ENCODE assay signal across 8 mouse cellular contexts in genomic region chr12:79715506-79716345, GRCm38 (mm10).
DNase-seq lines count a peak whose midpoint lies in the region; ATAC-seq lines count a peak whose summit lies in the region.

No protein-coding gene starts in this region.

- H3K4me3 ChIP-seq in kidney, embryonic 14.5 days (ENCODE audit: low read length), result no peak overlapping the region
- H3K4me3 ChIP-seq in embryonic facial prominence, embryonic 14.5 days (ENCODE audit: low read depth, low read length), result no peak overlapping the region
- H3K4me3 ChIP-seq in limb, embryonic 12.5 days (replicated peaks), result peak overlapping the region; percentile 4; the same call in 1 of the 2 replicates
- no peak overlapping the region for H3K4me3 ChIP-seq in neural tube, embryonic 12.5 days
- no peak overlapping the region for H3K4me3 ChIP-seq in liver, embryonic 12.5 days

- ATAC-seq in kidney, embryonic 14.5 days (ENCODE audit: low FRiP score, low TSS enrichment), result peak; percentile 64; the same call in 1 of the 2 replicates
- ATAC-seq in embryonic facial prominence, embryonic 14.5 days (ENCODE audit: low read depth), result peak; percentile 69; the same call in 1 of the 2 replicates
- no peak for ATAC-seq in limb, embryonic 12.5 days (ENCODE audit: insufficient number of reproducible peaks, insufficient read depth, low FRiP score, low TSS enrichment, low read depth)
- ATAC-seq in neural tube, embryonic 12.5 days (ENCODE audit: low FRiP score, low read depth), result peak; percentile 35; the same call in 1 of the 2 replicates
- ATAC-seq in liver, embryonic 12.5 days, result no peak

- peak overlapping the region; percentile 17; the same call in 1 of the 2 replicates for H3K4me2 ChIP-seq in kidney, embryonic 14.5 days (replicated peaks; ENCODE audit: low read depth, low read length)
- no peak overlapping the region for H3K4me2 ChIP-seq in embryonic facial prominence, embryonic 14.5 days (ENCODE audit: low read depth, low read length)
- peak overlapping the region; percentile 39 for H3K4me2 ChIP-seq in limb, embryonic 12.5 days
- peak overlapping the region; percentile 21 for H3K4me2 ChIP-seq in neural tube, embryonic 12.5 days (replicated peaks)
- H3K4me2 ChIP-seq in liver, embryonic 12.5 days, result no peak overlapping the region

- WGBS in kidney, embryonic 14.5 days, result 28% methylated on average over 12 of the region's 12 CpGs
- 33% methylated on average over 12 of the region's 12 CpGs for whole genome bisulfite sequencing in embryonic facial prominence, embryonic 14.5 days
- 22% methylated on average over 12 of the region's 12 CpGs for WGBS in limb, embryonic 12.5 days
- 24% methylated on average over 12 of the region's 12 CpGs for WGBS in neural tube, embryonic 12.5 days
- WGBS in liver, embryonic 12.5 days (ENCODE audit: insufficient replicate concordance), result 67% methylated on average over 12 of the region's 12 CpGs

- peak overlapping the region; percentile 8; the same call in 1 of the 2 replicates for H3K9ac ChIP-seq in kidney, embryonic 14.5 days (ENCODE audit: low read depth, low read length)
- H3K9ac ChIP-seq in embryonic facial prominence, embryonic 14.5 days (ENCODE audit: low read depth, low read length), result peak overlapping the region; percentile 26
- no peak overlapping the region; the same call in 1 of the 2 replicates for H3K9ac ChIP-seq in limb, embryonic 12.5 days (replicated peaks)
- no peak overlapping the region for H3K9ac ChIP-seq in neural tube, embryonic 12.5 days
- H3K9ac ChIP-seq in liver, embryonic 12.5 days, result no peak overlapping the region

- H3K4me1 ChIP-seq in kidney, embryonic 14.5 days (ENCODE audit: control insufficient read depth, insufficient read depth, low read length), result peaks cover 43% of the 10 kb centered on the region
- H3K4me1 ChIP-seq in embryonic facial prominence, embryonic 14.5 days (ENCODE audit: control insufficient read depth, insufficient read depth, low read length), result peaks cover 28% of the 10 kb centered on the region
- H3K4me1 ChIP-seq in limb, embryonic 12.5 days (replicated peaks), result peaks cover 55% of the 10 kb centered on the region
- H3K4me1 ChIP-seq in neural tube, embryonic 12.5 days, result peaks cover 46% of the 10 kb centered on the region
- H3K4me1 ChIP-seq in liver, embryonic 12.5 days, result no peaks in the 10 kb centered on the region

- no peaks in the 10 kb centered on the region for H3K9me3 ChIP-seq in kidney, embryonic 14.5 days (ENCODE audit: control insufficient read depth, low read length)
- no peaks in the 10 kb centered on the region for H3K9me3 ChIP-seq in embryonic facial prominence, embryonic 14.5 days (ENCODE audit: control insufficient read depth, low read length)
- H3K9me3 ChIP-seq in limb, embryonic 12.5 days, result no peaks in the 10 kb centered on the region
- no peaks in the 10 kb centered on the region for H3K9me3 ChIP-seq in neural tube, embryonic 12.5 days
- no peaks in the 10 kb centered on the region for H3K9me3 ChIP-seq in liver, embryonic 12.5 days (replicated peaks)

- H3K36me3 ChIP-seq in kidney, embryonic 14.5 days (ENCODE audit: control insufficient read depth, insufficient read depth, low read length), result no peaks in the 10 kb centered on the region
- H3K36me3 ChIP-seq in embryonic facial prominence, embryonic 14.5 days (ENCODE audit: control insufficient read depth, insufficient read depth, low read length), result no peaks in the 10 kb centered on the region
- no peaks in the 10 kb centered on the region for H3K36me3 ChIP-seq in limb, embryonic 12.5 days
- no peaks in the 10 kb centered on the region for H3K36me3 ChIP-seq in neural tube, embryonic 12.5 days
- no peaks in the 10 kb centered on the region for H3K36me3 ChIP-seq in liver, embryonic 12.5 days

- DNase-seq in kidney, postnatal 36 days, result no peak
- DNase-seq in embryonic facial prominence, embryonic 14.5 days (ENCODE audit: low spot score), result peak; percentile 62
- no peak for DNase-seq in MN1 (ENCODE audit: low spot score)
- DNase-seq in adrenal gland, postnatal 14 days, result no peak

- peak overlapping the region; percentile 71 for H3K27ac ChIP-seq in kidney, embryonic 14.5 days (ENCODE audit: low read depth, low read length)
- H3K27ac ChIP-seq in embryonic facial prominence, embryonic 14.5 days (replicated peaks; ENCODE audit: low read depth, low read length), result peak overlapping the region; percentile 78
- H3K27ac ChIP-seq in limb, embryonic 12.5 days, result peak overlapping the region; percentile 88
- H3K27ac ChIP-seq in neural tube, embryonic 12.5 days, result peak overlapping the region; percentile 74
- H3K27ac ChIP-seq in liver, embryonic 12.5 days, result no peak overlapping the region

- H3K27me3 ChIP-seq in kidney, embryonic 14.5 days (ENCODE audit: control insufficient read depth, insufficient read depth, low read length), result no peaks in the 10 kb centered on the region
- no peaks in the 10 kb centered on the region for H3K27me3 ChIP-seq in embryonic facial prominence, embryonic 14.5 days (replicated peaks; ENCODE audit: control insufficient read depth, insufficient read depth, low read length)
- no peaks in the 10 kb centered on the region for H3K27me3 ChIP-seq in limb, embryonic 12.5 days
- no peaks in the 10 kb centered on the region for H3K27me3 ChIP-seq in neural tube, embryonic 12.5 days (replicated peaks)
- no peaks in the 10 kb centered on the region for H3K27me3 ChIP-seq in liver, embryonic 12.5 days (replicated peaks)

Comparison
In these comparisons a context has a peak if more than half of its experiments do, and no peak if none do; other contexts are left out.
1. ATAC-seq: peak in kidney, embryonic 14.5 days (single experiment), embryonic facial prominence, embryonic 14.5 days (single experiment) and neural tube, embryonic 12.5 days (single experiment); none in limb, embryonic 12.5 days (single experiment) and liver, embryonic 12.5 days (single experiment).
2. H3K4me2 ChIP-seq: peak in kidney, embryonic 14.5 days (single experiment), limb, embryonic 12.5 days (single experiment) and neural tube, embryonic 12.5 days (single experiment); none in embryonic facial prominence, embryonic 14.5 days (single experiment) and liver, embryonic 12.5 days (single experiment).
3. H3K9ac ChIP-seq: peak in kidney, embryonic 14.5 days (single experiment) and embryonic facial prominence, embryonic 14.5 days (single experiment); none in limb, embryonic 12.5 days (single experiment), neural tube, embryonic 12.5 days (single experiment) and liver, embryonic 12.5 days (single experiment).